Mouse (Mus musculus) gastrocnemius, postnatal 14 days (tissue): ENCODE data around the gene Prune1. TPM values are rescaled to one million over a fixed set of nuclear protein-coding genes. Genes with fewer than 3 reads are reported as not detected.

Source experiments
- DNase-seq: peaks from one replicate; pipeline ENCODE4 v3.0.0; 2021; ENCODE audit warnings: mixed read lengths
- intact Hi-C: fragments of 180-260 bp; cut with DNase I; formaldehyde crosslinking; loops from one replicate; pipeline ENCODE4 v1.15.1; 2025; ENCODE audit warnings: low total_unique reads
- total RNA-seq, 2 experiments: library from RNA; stranded (reverse); gene quantifications; 2 replicates each; pipeline ENCODE4 v1.2.3; 2021

Prune1 gene
- total RNA-seq, 2 experiments from 2014 or later, result 35.3 to 35.6 TPM

DNA sequence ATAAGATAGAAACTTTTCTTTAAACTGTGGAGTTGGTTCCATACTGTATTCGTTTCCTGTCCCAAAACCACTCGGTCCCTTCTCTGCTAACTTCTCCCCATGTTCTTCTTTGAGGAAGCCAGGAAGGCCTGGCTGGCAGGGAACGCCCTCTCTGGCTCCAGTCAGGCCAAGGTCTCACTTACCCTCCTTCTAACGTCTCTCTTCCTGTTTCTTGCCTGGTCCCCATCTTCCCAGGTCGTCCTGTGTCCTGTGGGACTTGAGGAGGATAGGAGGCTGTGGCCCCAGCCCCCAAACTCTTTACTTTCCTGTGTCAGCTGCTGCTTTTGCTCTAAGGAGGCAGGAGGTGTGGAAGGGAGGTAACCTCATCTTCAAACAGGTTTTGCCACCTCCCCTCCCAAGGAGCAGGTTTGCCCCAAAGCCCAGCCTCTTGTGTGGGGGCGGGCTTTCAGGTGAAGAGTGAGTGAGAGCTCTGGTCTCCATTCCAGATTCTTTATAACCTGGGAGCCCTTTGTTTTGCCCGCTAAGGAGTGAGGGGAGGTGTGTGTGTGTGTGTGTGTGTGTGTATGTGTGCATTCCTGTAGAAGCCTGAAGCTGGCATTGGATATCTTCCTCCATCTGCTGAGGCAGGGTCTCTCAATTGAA, 31.0 kb downstream of the Prune1 start, which contains the start of gene Bnipl:
TSS of gene Bnipl (minus strand) at position 411 of the 642 bp plus-strand sequence.
- intact Hi-C loops, result no loop called here
- no peak for DNase-seq

DNA sequence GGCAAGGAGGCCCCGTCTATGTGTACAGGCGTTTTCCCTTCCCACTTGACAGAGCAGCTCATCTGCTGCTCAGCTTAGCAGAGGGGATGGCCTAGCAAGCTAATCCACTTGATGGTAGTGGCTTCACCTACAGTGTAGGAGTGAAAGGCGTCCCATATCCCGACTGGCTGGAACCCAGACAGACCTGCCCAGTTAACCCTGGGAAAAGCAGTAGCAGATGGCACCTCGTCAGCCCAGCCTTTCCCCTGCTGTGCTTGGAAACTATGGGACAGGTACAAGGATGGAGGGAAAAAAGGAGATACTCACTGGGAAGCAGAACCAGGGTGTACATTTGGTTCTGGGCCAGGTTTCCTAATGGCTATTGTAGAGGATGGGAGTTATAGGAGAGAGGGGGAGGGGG, 31.5 kb downstream of the Prune1 start:
- no peak for DNase-seq
- intact Hi-C loops, result no loop called here

DNA sequence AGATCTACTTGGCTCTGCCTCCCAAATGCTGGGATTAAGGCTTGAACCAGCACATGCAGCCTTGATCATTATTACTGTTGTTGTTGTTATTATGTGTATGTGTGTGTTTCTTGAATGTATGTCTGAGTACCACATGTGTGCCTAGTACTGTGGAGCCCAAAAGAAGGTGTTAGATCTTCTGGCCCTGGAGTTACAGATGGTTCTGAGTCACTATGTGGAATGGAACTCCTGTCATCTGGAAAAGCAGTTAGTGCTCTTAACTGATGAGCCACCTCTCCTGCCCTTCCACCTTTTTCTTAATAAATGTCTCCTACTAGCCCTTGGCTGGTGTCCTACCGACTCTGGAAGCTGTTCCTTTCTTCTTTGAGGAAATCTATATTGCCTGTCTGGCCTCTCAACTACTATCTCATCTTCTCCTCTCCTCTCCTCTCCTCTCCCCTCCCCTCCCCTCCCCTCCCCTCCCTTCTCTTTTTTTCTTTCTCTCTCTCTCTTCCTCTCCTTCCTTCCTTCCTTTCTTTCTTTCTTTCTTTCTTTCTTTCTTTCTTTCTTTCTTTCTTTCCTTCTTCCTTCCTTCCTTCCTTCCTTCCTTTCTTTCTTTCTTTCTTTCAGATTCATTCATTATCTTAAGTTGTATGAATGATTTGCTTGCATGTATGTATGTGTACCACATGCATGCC, 34.1 kb downstream of the Prune1 start:
- DNase-seq, result no peak
- intact Hi-C loops, result no loop called here

DNA sequence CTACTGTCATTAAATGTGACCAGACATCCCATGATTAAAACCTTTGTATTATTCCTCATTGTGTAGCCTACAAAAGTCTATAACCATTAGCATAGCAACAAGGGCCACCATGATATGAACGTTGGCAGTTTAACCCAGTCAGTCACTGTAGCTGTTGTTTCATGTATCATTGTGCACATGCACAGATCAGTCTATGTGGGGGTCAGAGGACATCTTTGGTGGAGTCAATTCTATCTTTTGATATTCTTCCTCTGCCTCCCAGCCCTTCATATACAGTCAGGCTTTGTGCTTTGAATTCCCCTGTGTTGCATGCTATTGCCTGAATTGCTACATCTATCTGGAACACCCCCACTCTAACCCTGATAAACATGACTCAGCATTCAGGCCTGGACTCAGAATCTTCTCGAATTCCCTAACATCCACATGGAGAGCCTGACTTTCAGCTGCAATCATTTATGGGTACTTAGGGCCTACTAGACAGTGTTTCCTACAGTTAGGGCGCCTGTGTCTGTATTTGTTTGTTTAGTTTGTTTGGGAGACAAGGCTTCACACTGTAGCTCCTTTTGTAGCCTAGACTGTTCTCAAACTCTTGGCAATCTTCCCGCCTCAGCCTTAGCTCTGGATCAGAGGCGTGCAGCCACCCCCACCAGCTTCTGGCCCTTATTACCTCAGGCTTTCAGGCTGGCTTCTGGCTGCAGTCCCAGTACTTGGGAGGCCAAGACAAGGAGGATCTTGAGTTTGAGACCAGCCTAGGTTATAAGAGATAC, 35.2 kb downstream of the Prune1 start:
- peak; percentile 37 for DNase-seq
- intact Hi-C loops, result no loop called here

DNA sequence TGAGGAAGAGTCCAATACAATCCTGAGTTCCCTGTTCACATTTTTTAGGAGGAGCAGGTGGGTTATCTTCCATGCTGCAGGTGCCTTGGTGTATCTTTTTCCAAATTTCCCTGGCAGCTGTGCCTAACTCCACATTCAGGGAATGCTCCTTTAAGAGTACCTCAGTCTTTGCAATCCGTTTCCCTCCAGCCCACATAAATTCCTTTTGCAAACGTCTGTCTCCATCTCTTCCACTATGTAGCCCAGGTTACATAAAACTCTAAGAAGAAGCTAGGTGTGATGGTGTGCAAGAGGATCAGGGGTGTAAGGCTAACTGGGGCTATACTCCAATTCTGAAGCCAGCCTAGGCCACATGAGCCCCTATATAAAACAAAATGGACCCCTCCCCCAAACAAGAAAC, 38.8 kb downstream of the Prune1 start:
- intact Hi-C loops, result no loop called here
- no peak for DNase-seq

DNA sequence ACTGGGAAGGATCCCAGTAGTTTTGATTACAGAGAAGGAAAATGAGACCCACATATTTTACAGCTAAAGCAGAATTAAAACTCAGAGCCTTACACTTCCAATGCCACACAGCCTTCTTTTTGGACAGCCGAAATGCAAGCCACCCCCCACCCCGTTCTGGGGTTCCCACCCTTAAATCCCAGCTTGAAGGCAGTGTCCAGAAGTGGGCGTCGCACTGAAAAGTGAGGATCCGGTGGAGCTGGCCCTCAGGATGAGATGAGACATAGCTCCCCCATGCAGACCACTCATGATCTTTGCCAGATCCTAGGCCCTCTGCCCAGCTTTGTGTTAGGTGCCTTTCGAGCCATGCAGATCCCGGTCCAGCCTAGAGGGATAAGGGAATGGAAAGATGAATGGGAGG, 40.4 kb downstream of the Prune1 start, which contains the start of gene Gm128:
TSS of gene Gm128 (minus strand) at position 101 of the 400 bp plus-strand sequence.
- intact Hi-C loops, result no loop called here
- no peak for DNase-seq

DNA sequence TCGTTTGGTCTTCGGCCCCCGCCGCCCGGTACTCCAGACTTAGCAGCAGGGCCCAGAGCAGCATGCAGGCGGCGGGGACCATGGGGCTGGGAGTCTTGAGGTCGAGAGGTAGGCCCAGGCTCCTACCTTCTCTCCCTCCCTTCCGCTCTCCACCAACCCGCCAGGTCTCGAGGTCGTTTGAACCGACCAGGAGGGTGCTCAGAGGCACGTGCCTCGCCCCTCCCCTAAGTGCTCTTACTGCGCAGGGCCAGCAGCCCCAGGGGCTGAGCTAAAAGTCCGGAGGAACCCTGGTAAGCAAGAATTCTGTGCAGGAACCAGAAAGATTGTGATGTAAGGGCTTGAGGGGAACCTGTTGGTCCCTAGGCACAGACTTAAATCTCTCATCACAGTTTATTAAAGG, 41.0 kb downstream of the Prune1 start:
- intact Hi-C loops, result no loop called here
- DNase-seq, result no peak

DNA sequence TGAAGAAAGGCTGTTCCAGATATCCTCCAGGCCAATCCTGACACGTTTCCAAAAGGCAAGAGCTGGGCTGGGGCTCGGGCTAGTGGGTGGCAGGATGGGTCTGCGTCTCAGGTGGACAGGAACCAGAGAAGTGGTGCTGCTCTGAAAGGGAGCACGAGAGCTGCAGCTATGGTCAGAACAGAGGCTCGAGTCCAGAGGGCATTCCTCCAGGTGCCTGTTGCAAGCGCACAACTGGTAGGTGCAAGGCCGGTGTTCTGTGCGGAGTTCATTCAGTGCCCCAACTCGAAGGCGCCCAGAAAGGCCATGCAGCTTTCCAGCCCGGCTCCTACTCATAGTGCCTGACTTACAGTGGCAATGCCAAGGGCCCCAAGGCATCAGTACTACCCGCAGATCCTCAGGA, 41.9 kb downstream of the Prune1 start:
- intact Hi-C loops, result no loop called here
- DNase-seq, result no peak

DNA sequence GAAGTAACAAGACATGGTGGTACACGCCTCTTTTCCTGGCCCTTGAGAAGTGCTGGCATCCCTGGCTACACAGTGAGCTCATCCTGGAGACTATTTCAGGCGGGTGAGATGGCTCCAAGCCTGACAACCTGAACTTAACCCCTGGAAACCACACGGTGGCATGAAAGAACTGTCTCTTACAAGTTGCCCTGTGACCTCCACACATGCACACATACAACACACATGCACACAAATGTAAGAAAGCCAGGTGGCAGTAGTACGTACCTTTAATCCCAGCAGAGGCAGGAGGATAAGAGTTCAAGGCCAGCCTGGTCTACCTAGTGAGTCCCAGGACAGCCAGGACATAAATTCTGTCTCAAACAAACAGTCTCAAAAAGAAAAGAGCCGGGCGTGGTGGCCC, 42.9 kb downstream of the Prune1 start:
- intact Hi-C loops, result no loop called here
- no peak for DNase-seq

DNA sequence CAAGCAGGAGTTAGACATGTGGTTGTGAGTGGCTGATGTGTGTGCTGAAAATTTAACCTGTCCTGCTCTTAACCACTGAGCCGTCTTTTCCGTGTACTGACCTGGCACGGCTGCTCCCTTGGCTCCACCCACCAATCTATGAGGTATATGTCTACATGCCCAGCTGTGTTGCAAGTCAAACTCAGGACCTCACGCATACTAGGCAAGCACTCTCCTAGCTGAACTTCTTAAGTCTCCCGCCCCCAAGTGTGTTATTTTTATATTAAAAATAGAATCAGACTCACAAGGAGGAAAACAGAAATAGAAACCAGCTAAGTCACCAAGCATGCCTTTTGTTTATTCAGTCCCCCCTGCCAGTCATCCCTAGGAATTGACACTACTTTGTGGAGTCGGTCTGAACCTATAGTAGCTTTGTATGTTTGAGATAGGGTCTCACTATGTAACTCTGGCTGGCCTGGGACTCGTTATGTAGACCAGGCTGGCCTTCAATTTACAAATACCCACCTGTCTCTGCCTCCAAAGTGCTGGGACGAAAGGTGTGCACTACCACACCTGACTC, 44.3 kb downstream of the Prune1 start:
- no peak for DNase-seq
- intact Hi-C loops, result no loop called here

DNA sequence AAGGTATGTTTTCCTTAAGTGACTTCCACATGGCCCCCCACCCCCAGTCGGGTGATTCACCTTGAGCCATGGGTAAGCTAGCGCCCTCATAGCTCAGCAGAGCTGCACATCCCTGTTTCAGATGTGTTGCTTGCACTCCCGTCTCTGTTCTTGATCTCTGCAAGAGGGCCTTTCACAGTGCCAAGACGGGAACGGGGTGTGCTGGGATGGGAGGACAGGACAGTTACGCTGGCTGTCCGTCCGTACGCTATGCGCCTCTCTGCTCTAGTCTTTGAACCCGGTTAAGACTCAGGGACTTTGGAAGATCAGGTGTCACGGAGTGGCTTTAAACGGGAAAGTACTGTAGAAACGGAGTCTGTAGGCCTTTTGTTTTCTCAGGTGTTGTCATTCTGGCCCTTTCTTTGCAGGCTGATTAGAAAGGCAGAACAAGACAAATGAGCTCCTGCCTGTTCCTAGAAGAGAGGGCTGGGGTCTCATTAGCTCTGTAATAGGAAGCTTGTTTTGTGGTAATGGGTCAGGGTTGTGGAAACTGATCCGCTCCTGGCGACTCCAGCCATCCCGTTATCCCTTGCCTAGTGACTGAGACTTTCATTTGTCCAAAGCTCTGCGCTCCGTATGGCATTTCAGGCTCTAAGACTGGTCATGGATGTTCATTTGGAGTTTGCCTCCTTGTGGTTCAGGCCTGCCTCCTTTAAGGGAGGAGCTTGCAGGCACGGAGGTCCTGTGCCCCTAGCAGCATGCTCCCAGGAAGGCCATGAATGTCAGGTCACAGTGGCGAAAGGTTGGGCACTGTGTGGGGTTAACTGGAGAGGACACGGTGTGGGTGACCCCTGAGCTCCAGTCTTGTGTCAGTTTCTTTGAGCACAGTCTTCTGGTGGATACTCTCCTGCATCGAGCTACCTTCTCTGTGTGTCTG, 46.2 kb downstream of the Prune1 start:
- intact Hi-C loops, result no loop called here
- DNase-seq, result no peak

DNA sequence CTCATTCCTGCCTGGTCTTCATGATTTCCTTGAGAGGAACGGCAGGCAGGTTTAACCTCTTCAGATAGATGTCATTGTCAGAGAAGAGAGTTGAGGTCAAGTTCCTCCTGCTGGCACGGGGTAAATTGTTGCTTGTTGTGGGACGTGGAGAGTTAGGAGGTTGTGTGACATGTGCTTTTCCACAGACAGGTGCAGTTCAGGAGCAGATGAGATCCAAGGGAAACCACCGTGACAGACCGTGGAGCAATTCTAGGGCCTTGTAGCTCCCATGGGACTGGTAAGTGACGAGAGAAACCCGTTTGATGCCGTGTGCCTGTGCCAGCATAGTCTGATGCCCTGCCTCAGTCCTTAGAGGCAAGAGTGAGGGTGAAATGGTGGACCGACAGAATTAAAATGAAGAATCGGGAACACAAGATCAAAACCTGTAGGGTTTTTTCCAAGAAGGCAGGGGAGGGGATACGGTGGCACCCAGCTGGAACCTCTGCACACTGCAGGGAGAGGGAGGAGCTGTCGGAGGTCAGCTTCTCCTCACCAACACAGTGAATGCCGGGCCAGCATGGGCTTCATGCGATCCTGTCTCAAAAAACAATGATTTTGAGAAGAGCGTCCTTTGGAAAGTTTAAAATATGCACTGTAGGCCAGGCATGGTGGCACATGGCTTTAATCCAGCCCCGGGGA, 48.4 kb downstream of the Prune1 start:
- intact Hi-C loops, result no loop called here
- no peak for DNase-seq

DNA sequence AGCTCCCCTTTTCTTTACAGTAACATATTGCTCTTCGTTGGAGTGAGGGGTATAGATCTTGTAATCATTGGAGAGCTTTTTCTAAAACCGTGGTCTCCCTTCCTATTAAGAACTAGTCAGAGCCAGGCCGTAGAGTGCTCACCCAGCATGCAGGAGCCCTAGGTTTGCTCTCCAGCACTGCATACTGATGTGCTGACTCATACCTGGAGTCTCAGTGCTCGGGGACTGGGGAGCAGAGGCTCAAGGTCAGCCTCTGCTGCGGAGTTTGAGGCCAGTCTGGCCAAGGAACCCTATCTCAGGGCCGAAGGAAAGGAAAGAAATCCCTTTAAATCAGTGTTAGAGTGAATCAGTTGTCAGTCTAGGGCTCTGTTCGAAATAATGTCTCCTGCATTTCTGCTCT, 49.1 kb downstream of the Prune1 start:
- DNase-seq, result no peak
- intact Hi-C loops, result no loop called here

DNA sequence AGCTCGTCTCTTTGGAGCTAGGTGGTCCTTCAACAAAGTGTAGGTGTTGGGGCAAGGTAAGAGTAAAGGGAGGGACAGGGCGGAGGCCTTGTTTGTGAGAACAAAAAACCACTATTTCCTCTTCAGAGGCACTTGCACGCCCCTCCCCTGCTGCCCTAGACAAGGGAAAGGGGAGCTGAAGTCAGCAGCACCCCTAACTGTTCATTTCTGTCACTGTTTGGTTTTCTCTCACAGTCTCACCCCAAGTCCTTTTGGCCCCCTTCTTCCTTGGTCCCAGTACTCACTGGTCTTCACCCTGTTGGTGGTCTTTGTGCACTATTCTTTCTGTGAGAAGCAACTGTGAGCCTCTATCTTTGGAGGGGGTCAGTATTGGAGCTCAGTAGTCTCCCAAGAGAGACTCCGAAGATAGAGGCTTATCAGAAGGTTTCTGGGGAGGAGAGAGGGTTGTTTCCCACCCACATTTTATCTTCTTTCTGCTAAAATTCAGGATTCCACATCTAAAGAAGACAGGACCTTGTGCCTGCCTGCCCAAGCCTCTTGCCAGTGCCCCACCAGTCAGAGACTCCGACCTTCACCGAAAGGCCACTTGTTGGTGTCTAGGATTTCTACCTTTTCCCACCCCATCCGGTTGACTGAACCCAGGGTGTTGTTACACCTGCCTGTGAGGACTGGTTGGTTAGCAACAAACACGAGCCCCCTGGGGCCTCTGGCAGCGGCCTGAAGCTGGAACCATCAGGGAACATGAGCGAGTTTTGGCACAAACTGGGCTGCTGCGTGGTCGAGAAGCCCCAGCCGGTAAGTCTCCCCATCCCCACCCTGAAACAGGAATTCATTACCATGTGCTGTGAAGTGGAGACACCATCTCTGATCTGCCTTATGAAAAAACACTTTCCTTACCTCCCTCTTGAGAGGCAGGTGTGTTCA, 50.3 kb downstream of the Prune1 start, which contains the start of gene Mllt11:
TSS of gene Mllt11 (minus strand) at position 874 of the 924 bp plus-strand sequence.
- intact Hi-C loops, result no loop called here
- DNase-seq, result no peak

DNA sequence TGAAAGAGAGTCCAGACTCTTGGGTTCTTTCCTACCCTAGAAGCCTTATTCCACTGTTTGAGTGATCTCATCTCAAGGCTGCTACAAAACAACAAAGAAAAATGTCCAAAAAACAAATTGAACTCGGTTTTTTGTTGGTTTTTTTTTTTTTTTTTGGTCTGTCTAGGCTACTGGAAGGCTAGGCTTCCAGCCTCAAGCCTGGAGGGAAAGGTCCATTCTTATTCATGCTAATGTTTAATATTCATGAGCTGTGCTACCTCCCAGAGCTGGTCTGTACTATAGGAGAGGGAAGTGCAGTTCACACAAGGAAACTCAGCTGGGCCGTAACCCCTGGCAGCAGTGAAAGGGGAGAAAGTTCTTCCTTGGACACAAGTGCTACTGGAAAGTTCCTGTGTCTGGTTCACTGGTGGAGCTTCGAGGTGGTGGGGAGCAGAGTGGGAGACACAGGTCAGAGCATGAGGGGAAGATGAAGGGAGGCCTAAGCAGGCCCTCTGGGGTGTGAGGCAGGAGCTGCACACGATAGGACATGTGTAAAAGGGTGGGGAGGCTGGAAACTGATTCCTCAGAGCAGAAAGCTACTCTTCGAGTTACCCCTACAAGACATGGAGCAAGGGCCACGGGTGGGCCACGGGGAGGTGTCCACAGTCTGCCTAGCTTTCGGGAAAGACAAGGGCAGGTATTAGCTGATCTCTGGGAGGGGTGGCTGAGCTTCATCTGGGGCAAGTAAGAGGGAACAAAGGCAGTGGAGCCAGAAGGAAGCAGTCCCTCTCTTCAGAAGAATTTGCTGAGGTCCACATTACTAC, 51.2 kb downstream of the Prune1 start:
- no peak for DNase-seq
- intact Hi-C loops, result no loop called here

DNA sequence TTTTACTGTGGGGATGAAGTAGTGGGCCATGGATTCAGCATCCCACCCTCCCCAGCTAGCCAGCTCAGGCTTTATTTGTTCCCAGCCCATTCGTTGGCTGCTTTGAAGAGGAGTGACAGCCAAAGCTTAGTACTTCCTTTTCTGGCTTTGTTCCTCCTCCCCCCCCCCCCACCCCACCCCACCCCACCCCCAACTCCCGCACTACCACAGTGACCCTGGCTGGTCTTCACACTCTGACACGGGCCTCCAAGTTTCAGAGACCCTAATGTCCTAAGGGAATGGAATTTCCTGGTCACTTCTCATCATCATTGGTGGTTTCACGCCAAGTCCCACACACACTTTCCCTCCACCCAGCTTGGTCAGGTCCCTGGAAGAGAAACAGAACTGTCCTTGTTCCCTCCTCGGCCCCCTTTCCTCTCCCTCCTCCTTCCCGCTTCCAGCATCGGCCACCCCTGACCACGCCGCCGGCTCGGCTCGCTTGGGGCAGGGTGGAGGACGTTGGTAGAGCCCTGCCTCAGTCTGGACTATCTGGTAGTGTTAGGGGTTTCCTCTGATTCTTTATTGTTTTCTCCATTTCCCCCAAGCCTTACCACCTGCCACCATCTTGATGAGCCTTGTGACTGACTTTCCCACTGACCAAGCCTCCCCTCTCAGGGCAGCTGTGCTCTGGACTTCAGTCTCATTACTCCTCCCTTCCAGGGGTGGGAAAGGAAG, 51.9 kb downstream of the Prune1 start:
- intact Hi-C loops, result no loop called here
- peak; percentile 54 for DNase-seq
